17 mouse cellular contexts compared by ENCODE assay signal in genomic region chr4:101457176-101457575, GRCm38 (mm10). TPM values are rescaled to one million over a fixed set of nuclear protein-coding genes. Genes with fewer than 3 reads are reported as not detected.
"Had no signal": no experiment of that assay in that cellular context is flagged by ENCODE, and none has a peak within 500 bp of the region (broad histone marks: within the 10 kb centered on the region; RNA-seq: fewer than 3 reads in every experiment).

No protein-coding gene starts in this region.

- H3K4me1 ChIP-seq: lung, embryonic 15.5 days; midbrain, embryonic 13.5 days; midbrain, embryonic 15.5 days; neural tube, embryonic 12.5 days; stomach, embryonic 15.5 days had no signal

- H3K9ac ChIP-seq: lung, embryonic 15.5 days; midbrain, embryonic 13.5 days; midbrain, embryonic 15.5 days; neural tube, embryonic 12.5 days; stomach, embryonic 15.5 days had no signal

- H3K36me3 ChIP-seq: lung, embryonic 15.5 days; midbrain, embryonic 13.5 days; midbrain, embryonic 15.5 days; neural tube, embryonic 12.5 days; stomach, embryonic 15.5 days had no signal

- ATAC-seq: lung, postnatal 0 days; midbrain, embryonic 13.5 days; midbrain, embryonic 15.5 days had no signal

- H3K4me3 ChIP-seq: lung, embryonic 15.5 days; megakaryocyte, embryonic 14.5 days; midbrain, embryonic 13.5 days; midbrain, embryonic 15.5 days; neural tube, embryonic 12.5 days; stomach, embryonic 15.5 days had no signal

- H3K9me3 ChIP-seq: lung, embryonic 15.5 days; megakaryocyte, embryonic 14.5 days; midbrain, embryonic 13.5 days; midbrain, embryonic 15.5 days; neural tube, embryonic 12.5 days; stomach, embryonic 15.5 days had no signal

- DNase-seq: lung, postnatal 14 days; lung, postnatal 36 days; right cerebral cortex, postnatal 14 days; thymus, adult 2 months; thymus, postnatal 25 days; thymus, postnatal 4 days had no signal

- H3K27ac ChIP-seq: lung, embryonic 15.5 days; macrophage; midbrain, embryonic 13.5 days; midbrain, embryonic 15.5 days; neural tube, embryonic 12.5 days; stomach, embryonic 15.5 days; stomach, postnatal 0 days had no signal

RNA-seq across cellular contexts. Expression of gene Dnajc6, which starts 39.3 kb away (rescaled TPM):
- total RNA-seq: monocyte, adult 5-6 weeks; neutrophil, adult 5-6 weeks had no signal
